Mouse (Mus musculus) erythroblast, embryonic 14.5 days (primary cell): ENCODE data around the gene Vdac1.

Experiments used
- GATA1 ChIP-seq: IDR thresholded peaks from 2 replicates; pipeline ENCODE4 v1.6.1; 2012; ENCODE audit warnings: low read length, inconsistent platforms, mixed read lengths
- TAL1 ChIP-seq: IDR thresholded peaks from 3 replicates; pipeline ENCODE4 v1.6.1; 2012; ENCODE audit warnings: low read length, inconsistent platforms, mixed read lengths

DNA sequence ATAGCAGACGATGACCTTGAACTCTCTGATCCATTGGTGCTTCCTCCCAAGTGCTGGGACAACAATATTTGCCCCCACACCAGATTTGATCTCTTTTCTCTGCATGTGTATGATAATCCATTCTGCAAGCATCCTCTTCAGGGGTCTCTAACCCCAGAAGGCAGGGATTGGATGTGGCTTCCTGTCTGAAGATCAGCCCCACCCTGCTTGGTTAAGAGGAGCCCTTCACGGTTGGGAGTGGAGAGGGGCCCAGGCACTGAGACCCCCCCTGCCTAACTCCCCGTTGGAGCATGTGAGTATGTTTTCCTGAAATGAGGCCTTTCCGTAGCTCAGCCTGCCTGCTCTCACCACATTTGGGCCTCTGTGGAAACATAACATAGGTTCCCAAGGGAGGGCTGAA is 41.0 kb upstream of the Vdac1 start:
- TF ChIP-seq GATA1 = no peak
- no peak for TF ChIP-seq TAL1
